Mouse (Mus musculus): ENCODE data around the gene AU021092. TPM values are rescaled to one million over a fixed set of nuclear protein-coding genes. Genes with fewer than 3 reads are reported as not detected.

AU021092 gene
- total RNA-seq, 2 experiments from 2014 or later: 16.9 to 20.7 TPM

- DNase-seq: no peak
These were observed 9.9 kb downstream of the AU021092 start for GRCm38 (mm10) chr16:5212150-5212549.

GRCm38 (mm10) chr16:5210365-5210764 lies 11.7 kb downstream of the AU021092 start:
- DNase-seq: no peak

DNA sequence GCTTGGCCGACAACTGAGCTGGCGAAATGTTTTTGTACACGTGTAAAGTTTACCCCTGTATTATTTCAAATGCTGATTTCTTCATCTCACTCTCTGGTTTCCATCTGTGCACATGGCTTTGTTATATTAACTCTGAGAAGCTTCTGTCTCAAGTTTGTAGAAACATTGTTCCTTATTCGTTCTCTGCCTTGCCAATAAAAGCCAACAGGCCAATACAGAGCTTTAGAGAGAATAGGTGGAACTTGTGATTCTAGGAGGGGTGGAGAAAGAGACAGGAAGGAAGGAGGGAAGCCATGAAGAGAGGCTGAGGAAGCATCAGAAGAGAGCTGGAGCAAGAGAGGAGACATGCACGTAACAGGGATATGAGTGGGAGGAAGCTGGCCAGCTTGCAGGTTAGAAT lies 16.0 kb downstream of the AU021092 start:
- DNase-seq: no peak

GRCm38 (mm10) chr16:5205431-5205970 lies 16.6 kb downstream of the AU021092 start:
- DNase-seq: no peak

GRCm38 (mm10) chr16:5203668-5204433 lies 18.2 kb downstream of the AU021092 start, which contains the start of gene Nagpa:
TSS of gene Nagpa (minus strand) at chr16:5204012.
- DNase-seq: peak; percentile 85

DNA sequence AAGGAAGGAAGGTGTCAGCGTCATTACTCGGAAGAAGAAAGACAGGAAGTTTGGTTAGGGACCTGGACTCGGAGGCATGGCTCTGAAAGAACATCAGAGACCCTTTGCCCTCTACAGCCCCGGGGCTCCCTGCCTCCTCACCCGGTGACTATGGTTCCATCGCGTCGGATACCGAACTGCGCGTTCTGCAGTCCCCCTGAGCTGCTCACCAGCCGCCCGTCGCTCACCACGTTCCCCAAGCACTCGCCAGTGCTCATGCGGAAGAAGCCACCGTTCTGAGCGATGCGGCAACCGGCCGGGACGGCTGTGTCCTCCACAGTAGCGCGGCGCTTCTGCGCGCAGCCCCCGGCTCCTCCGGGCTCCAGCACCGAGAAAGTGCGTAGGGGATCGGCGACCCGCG lies 18.9 kb downstream of the AU021092 start:
- peak; percentile 26 for DNase-seq

- peak; percentile 70 for DNase-seq
These were observed 19.4 kb downstream of the AU021092 start for GRCm38 (mm10) chr16:5202681-5203080.

DNA sequence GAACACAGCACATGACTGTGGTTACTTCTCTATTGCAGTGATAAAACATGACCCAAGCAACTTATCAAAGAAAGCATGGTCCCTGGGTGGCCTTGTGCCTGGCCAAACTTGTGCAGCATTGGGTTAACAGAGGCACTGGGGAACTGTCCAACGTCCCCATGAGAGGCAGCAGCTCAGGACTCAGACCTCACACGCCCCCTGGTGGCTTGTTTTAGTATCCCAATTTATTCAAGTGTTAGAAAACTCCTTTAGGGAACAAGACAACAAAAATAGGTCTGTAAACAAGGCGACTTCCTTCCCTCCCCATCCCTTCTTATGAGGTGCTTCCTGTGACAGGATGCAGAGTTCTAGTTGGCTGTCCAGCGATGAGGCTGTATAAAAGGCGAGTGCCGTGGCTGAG lies 27.0 kb downstream of the AU021092 start:
- peak; percentile 80 for DNase-seq

GRCm38 (mm10) chr16:5186234-5186633 lies 35.9 kb downstream of the AU021092 start:
- peak; percentile 43 for DNase-seq

- DNase-seq: no peak
These were observed 36.4 kb downstream of the AU021092 start for GRCm38 (mm10) chr16:5185691-5186090.

GRCm38 (mm10) chr16:5184956-5185355 lies 37.1 kb downstream of the AU021092 start:
- DNase-seq: no peak

GRCm38 (mm10) chr16:5184101-5184500 lies 38.0 kb downstream of the AU021092 start:
- DNase-seq: no peak

DNA sequence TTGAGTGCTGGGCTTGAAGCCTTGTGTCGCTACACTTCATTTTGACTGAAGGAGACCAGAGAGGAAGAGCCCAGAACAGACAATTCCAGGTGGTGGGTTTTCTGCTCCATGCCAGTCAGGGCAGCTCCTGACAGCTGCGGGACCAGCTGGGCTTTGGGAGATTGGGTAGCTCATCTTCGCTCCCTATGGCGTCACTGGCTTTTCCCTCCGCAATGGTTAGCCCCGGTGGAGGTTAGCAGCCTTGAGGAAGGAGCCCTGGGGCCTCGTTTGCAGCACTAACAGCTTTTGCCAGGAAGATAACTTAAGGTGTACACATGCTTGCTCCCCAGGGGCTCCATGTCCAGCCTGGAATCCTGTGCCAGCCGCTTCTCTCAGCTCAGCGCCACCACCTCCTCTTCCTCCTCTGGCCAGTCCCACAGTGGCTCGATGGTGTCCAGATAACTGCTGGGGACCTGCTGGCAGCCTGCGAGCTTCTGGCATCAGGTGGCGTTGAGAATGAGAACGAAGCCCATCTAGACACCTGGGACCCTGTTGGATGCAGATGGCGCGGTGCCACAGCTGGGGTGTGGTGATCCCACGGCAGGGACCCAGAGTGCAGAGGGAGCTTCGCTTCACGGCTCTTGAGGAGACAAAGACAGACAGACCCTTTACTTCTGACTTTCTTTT lies 38.7 kb downstream of the AU021092 start:
- DNase-seq: no peak

DNA sequence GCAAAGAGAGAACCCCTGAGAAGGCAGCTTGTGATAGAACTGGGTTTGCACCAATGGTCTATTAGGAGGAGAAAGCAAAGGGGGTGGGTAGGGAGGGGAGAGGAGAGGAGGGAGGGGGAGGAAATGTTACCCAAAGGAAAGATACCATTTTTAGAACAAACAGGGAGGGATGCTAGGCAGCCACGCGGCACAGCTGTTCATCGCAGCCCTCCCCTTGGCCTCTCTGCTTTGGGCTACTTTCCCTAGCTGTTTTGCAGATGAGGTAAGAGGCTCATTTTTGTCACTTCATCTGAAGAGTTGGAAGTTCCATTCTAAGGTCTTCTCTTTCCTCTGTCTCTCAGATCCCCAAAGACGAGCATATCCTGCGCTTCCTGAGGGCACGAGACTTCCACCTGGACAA lies 49.5 kb downstream of the AU021092 start:
- DNase-seq: no peak

- DNase-seq: peak; percentile 68
These were observed 53.3 kb downstream of the AU021092 start for GRCm38 (mm10) chr16:5168829-5169228.

DNA sequence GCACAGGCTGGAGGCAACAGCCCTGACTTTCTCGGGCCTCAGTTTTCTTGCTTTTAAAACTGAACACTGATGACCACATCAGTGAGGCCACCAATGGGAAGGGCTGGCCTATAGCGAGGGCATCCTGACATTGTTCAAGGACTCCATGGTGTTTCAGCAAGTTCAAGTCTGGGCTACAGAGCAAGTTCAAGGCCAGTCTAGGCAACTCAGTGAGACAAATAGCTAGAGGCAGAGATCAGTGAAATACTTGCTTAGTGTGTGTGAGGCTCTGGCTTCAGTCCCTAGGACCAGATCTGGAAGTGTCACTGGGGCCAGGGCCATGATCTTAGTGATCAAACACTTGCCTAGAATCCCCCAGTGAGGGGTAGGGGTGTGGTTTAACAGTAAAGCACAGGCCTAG lies 54.1 kb downstream of the AU021092 start:
- no peak for DNase-seq

GRCm38 (mm10) chr16:5164327-5164726 lies 57.8 kb downstream of the AU021092 start:
- DNase-seq: no peak

Small RNA genes within 50 kb of the gene (microRNA-seq; reads per million reads assigned to microRNA genes)
- gene Gm23689: 0 reads per million in 2 experiments
- 0 reads per million in 2 experiments for gene Gm26095
- 0 reads per million in 2 experiments for gene Mir6364

Other genes with a start within 250 kb of the AU021092 start
- gene Sept12, start 224.4 kb downstream of the AU021092 start, total RNA-seq (2021): not detected
- not detected for gene Smim22, start 215.0 kb downstream of the AU021092 start, total RNA-seq (2021)
- 10 to 100 TPM; 25.2 to 27.6 TPM for gene Rogdi, start 208.7 kb downstream of the AU021092 start, total RNA-seq (2021)
- 10 to 100 TPM; 63.3 to 66.4 TPM for gene Glyr1, start 172.4 kb downstream of the AU021092 start, total RNA-seq (2021)
- 10 to 100 TPM; 34.8 to 37.5 TPM for gene Ubn1, start 172.2 kb downstream of the AU021092 start, total RNA-seq (2021)
- gene Ppl, start 89.9 kb downstream of the AU021092 start, total RNA-seq (2021): 1 to 10 TPM; 2.4 to 2.5 TPM
- under 1 TPM; 0.10 to 0.16 TPM for gene Sec14l5, start 75.2 kb downstream of the AU021092 start, total RNA-seq (2021)
- 1 to 10 TPM; 6.1 to 7.9 TPM for gene Nagpa, start 18.3 kb downstream of the AU021092 start, total RNA-seq (2021)
- gene Alg1, start 11.3 kb upstream of the AU021092 start, total RNA-seq (2021): 10 to 100 TPM; 15.8 to 17.5 TPM
- 10 to 100 TPM; 13.0 to 13.7 TPM for gene Eef2kmt, start 33.7 kb upstream of the AU021092 start, total RNA-seq (2021)

Measured in heart, postnatal 4 days (tissue).